Mouse (Mus musculus) stomach, postnatal 0 days (tissue): ENCODE measurements around the gene Prcd.

ENCODE experiments used
- CTCF ChIP-seq: IDR thresholded peaks from 2 replicates; pipeline ENCODE4 v1.5.1; 2016; ENCODE audit warnings: antibody characterized with exemption, low read depth, mild to moderate bottlenecking, moderate library complexity
- EP300 ChIP-seq: optimal IDR thresholded peaks from 2 replicates; pipeline ENCODE3; 2016; ENCODE audit warnings: antibody characterized with exemption

DNA sequence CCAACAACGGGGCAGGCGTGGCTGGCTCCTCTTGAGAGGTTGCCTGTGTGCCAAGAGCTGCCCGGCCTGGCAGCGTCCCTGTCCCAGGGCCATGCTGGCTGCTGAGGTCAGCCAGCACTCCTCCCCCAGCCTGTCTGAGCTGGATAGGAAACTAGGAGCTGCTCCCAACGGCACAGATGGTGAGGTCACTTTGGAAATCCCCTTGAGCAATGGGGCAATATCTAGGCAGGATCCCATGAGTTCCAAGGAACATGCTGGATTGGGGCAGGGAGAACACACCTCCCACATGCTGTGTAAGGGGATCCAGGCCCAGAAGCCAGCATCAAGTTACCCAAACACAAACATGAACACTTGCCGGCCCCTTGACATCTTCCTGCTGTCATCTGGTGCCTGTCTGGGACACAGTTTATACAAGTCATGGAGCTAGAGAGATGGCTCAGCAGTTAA is 32.1 kb upstream of the Prcd start:
- no peak for TF ChIP-seq EP300
- no peak for TF ChIP-seq CTCF
